Mouse (Mus musculus): ENCODE results near the gene Ifit2.

Gene Ifit2

DNA sequence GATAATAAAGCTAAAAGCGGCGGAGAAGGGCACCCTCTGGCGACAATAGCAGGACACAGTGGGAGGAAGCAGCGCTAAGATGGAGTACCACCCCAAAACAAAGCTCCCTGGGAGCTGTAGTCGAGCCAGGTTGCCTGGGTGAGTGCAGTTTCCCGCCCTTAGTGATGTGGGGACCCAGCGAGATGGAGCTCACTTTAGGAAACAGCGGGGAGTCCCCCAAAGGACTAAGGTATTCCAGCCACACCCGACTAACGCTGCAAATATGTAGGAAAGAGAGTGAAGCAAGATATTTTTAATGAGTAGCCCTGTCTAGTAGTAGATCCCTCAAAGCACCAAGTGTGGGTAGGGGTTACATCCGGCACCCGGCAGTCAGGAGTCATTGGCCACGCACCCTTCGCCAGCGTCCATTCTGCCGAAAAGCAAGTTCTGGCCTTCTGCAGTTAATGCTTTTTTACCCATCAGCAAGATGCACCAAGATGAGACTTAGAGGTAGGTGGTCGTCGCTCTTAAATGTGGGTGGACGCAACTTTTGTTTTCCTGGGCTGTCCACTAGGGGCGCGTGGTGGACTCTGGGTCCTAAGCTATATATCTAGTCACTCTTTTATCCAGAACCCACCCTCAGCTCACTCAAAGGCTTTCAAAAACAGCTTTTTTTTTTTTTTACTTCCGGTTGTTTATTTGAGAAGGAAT lies at the start of gene Ifit2:
Ifit2 (plus strand) TSS at position 161 of the 690 bp plus-strand sequence.
- in situ Hi-C loops (cut with MboI), result no loop called here

DNA sequence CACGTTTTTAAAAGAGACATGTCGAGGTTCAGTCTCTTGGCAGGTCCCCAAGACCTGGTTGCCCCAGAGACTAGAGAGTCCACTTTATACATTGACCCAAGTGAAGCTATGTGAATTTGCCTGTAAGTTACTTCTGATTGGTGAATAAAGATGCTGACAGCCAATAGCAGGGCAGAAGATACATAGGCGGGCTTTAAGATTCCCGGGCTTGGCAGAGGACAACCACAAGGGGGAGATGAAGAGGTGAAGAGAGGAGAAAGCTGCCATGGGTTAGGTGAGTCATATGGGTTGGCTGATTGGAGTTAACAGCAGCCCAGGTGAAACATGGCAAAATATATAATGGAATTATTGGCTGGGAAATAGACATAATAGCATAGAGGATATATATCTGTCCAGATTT lies 49.7 kb upstream of the Ifit2 start:
- in situ Hi-C loops (cut with MboI), result no loop called here

- in situ Hi-C loops (cut with MboI), result no loop called here
These were observed 45.3 kb upstream of the Ifit2 start for GRCm38 (mm10) chr19:34505161-34505721.

- in situ Hi-C loops (cut with MboI), result no loop called here
These were observed 39.8 kb upstream of the Ifit2 start for GRCm38 (mm10) chr19:34510717-34511116.

DNA sequence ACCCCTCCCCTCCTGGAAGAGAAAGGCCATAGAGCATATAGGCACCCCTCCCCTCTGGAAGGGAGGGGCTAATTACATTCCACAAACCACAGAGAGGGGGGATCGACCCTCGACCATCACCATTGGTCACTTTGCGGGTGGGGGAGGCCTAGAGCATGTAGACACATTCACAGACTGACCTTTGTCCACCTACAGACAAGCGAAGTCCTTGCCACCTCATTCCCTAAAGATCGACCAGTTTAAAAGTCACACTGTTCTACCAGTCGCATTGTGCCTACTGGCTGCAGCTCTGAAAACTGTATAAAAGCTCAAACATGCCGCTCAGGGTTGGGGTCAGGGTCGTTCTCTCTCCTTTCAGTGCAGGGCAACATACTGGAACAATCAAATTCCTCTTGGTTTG lies 39.0 kb upstream of the Ifit2 start:
- in situ Hi-C loops (cut with MboI), result no loop called here

- in situ Hi-C loops (cut with MboI), result no loop called here
These were observed 34.8 kb upstream of the Ifit2 start for GRCm38 (mm10) chr19:34515681-34516080.

DNA sequence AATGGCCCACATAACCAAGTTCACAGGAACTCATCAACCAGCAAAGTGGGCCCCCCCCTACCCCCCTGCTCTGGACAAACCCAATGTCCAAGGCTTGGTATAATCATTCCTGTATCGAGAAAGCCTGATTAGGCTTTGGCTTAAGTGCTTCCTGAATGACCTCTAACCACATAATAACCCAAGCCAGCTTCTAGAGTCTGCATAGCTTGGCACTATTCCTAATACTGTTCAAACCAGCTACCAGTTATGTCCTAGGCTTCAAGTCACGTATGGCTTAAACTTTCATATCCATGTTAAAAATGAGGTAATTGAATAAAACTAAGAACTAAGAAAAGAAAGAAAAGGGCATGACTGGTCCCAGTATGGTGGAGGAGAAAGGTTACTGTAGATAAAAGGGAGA lies 34.1 kb upstream of the Ifit2 start:
- in situ Hi-C loops (cut with MboI), result no loop called here

DNA sequence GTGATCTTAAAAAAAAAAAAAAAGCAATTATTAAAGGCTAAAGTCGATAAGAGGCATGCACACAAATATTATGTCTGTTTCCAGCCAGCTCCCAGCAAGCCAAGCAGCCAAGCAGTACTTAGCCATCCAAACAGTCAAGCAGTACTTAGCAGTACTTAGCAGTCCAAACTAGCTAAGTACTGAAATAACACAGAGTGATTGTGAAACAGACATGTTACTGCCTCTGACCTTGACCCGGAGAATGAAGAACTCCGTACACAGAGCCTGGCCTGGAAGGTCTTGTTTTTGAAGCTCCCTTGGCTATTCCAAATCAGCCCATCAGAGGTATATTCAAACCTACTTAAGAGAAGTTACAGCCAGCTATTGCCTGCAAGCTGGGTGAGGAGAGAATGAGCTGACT lies 33.3 kb upstream of the Ifit2 start:
- in situ Hi-C loops (cut with MboI), result no loop called here

DNA sequence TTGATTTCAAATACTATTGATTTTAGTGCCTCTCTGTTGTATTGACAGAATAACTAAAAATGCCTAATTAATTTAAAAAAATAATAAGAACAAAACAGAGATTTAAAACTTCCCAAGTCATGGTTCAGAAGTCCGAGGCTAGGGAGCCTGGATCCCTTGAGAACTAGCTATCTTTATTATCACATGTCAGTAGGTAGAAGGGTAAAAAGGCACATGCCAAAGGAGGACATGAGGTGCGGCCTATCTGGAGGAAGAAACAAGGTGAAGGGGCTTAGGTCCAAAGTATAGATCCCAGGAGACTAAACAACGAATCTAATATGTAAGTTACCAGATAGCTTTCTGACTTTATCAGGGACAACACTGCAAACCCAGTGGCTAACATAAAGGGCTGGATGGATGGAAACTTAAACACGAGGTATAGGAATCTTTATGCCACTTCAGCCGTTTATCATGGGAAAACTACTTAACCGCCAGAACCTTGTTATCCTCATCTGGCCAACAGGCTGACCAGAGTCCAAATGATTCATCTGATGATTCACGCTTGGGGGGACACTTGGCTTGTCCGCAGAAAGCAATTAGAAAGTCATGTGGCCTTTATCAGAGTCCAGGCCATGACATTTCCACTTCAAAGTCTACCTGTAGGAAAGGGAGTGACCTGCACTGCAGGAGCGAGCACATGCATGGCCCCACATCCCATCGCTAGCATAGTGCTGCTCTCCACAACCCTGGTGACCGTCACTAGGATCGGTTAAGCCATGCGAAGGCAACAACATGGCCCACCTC lies 32.5 kb upstream of the Ifit2 start:
- in situ Hi-C loops (cut with MboI), result no loop called here

GRCm38 (mm10) chr19:34518786-34519185 lies 31.7 kb upstream of the Ifit2 start:
- in situ Hi-C loops (cut with MboI), result no loop called here

DNA sequence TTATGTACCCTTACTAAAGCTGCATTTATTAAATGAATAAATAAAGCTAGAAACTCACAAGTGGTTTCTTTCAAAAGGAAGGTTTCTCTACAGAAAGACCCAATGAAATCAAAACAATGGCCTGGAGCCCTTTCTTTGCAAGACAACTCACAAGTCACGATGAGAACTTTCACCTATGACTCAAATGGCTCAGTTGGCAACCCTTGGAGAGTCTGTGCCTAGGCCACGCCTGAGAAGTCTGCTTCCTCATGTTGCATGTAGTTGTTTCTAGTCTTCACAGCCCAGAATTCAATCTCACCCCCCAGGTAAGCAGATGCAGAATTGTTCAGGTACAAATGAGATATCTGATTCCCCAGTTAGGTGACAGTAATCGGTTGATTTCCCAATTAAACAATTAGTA lies 30.8 kb upstream of the Ifit2 start:
- in situ Hi-C loops (cut with MboI), result no loop called here

- in situ Hi-C loops (cut with MboI), result no loop called here
These were observed 30.4 kb upstream of the Ifit2 start for GRCm38 (mm10) chr19:34520051-34520450.

DNA sequence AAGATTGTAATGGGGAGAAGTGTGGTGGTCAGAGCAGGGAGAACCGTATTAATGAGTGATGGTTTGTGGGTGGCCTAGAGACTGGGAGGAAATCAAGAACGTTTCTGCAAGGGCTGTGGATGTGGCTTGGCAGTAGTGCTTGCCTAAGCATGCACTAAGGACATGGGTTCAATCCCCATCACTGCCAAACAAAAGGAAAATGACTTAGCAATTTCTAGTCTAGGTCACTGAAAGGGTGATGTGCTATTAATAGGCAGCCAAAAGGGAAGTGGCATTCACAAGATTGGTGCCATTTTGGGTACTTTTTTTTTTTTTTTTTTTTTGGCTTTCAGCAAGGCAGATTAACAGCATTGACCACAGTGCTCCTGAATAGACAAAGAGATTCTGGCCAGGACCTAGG lies 29.1 kb upstream of the Ifit2 start:
- in situ Hi-C loops (cut with MboI), result no loop called here

DNA sequence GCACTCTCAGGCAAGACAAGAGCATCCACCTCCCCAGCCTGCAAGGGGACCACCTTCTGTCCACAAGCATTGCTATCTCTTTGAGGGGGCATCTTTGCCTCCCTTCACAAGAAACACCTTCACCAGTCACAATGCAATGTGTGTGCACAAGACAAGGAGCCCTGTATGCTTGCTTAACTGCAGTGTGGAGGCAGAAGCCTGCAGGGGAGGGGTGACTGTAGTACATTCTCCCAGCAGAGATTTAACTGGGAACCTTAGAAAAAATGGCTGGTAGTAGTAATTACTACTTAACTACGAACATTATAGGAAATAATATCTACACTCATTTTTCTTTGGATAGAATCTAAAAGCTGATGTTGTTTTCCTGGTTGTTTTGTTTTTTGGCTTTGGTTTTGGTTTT lies 28.5 kb upstream of the Ifit2 start:
- in situ Hi-C loops (cut with MboI), result no loop called here

DNA sequence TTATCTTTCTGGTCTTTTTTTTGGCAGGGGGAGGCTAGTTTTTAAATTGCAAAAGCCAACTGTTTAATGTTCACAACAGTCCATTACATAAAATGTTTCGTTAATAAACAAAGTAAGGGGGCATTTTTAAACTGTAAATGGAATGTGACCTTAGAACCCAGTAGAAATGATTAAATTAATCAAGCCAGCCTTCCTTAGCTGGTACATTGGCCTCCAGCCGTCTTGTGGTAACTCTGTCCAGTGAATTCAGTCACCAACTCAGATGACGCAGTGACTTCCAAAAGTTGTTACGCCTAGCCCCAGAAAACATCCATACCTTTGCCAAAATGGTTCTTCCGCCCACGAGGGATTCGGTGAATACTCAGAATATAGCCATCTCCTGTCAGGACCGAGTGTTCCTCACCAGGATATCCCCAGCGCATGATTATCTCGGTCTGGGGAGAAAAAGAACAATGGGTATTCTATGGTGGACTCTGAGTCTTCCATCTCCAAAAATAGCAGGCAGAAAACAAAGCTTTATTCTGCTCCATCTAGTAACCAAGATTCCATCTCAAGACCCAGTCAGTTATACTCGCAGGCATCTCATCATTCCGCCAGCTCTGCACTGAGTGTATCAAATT lies 27.3 kb upstream of the Ifit2 start:
- in situ Hi-C loops (cut with MboI), result no loop called here

DNA sequence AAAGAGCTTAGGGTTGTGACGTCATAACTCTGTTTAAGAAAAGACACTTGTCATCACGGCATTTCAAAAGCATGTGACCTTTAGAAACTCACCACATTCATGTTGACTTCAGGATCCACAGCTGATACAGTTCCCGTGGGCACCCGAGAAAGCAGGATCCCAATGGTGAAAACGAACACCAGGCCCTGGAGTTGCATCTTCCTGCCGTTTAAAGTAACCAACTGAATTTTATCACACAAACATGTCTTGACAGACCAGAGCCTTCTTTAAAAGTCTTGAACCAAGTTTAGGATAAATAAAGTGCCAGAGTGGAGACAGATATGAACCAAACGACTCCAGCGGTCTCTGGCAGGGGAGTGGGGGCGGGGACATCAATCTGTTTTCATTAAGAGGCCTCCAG lies 25.8 kb upstream of the Ifit2 start:
- in situ Hi-C loops (cut with MboI), result no loop called here

DNA sequence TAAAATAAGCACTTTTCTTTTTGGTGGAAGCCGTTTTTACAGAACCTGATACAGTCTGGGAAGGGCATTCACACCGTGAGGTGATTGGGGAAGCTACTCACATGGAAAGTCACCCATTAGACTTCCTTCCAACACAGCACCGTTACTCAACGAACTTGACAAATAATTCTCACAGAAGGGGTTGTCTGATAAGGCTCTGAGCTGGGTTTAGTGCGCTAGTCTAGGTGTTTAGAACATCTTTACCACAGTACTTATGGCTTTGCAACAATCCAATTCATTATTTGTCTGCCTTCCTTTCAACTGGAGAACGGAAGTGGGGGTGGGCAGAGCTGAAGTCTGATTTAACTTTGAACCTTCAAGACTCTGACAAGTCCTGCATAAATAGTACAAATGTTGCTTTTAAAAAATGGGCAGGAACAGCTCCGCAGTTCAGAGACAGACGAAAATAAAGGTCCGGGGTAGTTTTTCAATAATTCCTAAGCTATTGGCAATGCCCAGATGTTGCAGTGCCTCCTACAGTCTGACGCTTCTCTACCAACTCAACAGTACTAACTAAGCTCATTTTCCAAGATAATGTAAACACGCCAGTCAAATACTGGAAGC lies 24.1 kb upstream of the Ifit2 start:
- in situ Hi-C loops (cut with MboI), result no loop called here

GRCm38 (mm10) chr19:34526941-34527682 lies 23.4 kb upstream of the Ifit2 start, which contains the start of gene Lipa:
Gene Lipa, minus strand, starts transcription at chr19:34527474.
- in situ Hi-C loops (cut with MboI), result no loop called here

DNA sequence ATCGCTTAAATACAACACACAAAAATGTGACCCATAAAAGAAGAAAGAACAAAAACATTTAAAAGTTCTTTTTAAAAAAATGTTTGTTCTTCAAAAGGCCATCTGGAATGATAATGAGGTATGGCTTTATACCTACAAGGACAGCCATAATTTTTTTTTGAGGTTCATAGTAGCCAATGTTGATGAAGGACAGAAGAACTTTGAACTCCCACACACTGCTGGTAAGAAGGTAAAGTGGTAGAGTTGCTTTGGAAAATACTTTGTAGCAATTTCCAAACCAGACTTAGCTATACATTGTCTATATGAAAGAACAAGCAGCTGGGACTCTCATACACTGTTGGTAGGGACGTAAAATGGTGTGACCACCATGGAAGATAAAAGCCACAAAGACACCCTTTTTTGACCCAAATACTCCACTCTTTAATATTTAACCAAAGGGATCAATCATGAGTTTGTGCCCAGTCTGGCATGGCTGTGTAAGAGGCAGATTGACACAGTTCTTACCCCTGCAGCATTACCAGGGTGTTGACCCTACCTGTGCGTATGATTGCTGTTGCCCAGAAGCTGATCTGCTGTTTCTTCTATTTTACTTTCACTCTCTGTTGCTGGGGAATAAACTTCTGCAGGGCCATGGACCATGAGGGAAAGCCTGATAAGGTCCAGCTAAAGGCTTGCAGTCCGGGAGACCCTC lies 18.3 kb upstream of the Ifit2 start:
- in situ Hi-C loops (cut with MboI), result no loop called here

DNA sequence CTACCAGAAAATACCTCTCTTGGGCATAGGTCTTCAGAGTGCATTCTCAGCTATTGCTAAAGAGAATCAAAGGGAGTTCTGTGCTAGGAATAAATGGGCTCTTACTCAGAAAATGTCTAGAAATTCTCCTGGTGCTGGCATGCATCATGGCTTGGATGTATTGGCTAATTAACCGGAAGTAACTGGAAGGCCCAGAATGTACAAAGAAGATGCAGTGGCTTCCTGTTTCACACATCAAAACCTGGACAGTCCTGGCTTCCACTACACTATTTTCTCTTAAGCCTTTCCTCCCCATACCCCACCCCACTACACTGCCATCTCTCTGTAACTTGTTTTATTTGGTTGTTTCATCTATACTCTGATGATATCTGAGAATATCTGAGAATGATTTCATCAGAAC lies 11.1 kb upstream of the Ifit2 start:
- in situ Hi-C loops (cut with MboI), result no loop called here

DNA sequence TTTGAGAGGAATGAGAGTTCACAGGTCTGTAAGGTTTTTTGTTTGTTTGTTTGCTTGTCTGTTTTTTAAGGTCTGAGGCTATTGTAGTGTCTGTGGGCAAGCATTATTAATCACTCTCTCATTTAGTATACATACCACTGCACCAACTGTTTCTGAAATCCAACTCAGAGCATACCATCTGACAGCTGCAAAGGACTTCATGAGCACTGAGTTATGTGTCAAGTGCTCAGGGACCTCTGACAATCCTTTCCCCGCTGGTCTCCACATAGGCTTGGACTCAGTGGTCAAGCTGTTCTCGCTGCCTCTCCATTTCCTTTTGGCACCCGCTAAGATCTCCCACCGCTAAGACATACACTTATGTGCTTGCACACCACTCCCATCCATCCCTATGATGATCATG lies 4.3 kb upstream of the Ifit2 start:
- in situ Hi-C loops (cut with MboI), result loop anchor here (5.0 kb wide), 1 partner anchor 91 kb away; no protein-coding TSS in a partner anchor
